Mouse (Mus musculus): ENCODE data around the gene Pax4.

Pax4 gene

DNA sequence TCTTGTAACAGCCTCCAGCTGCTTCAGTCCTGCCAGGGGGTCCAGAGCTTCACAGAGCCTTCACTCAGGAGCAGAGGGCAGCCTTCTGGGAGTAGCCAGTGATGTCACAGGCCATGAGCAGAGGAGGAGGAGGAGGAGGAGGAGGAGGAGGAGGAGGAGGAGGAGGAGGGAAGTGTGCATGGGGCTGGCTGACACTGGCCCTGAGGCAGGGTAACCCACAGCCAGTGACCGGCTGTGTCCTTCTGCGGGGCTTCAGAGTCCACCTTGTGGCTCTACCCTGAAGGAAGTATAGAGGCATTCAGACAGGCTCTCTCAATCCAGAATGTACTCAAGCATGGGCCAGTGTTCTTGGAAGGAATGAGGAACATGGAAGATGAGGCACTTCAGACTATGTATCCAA lies at the start of gene Pax4:
TSS of gene Pax4 (minus strand) at position 101 of the 400 bp plus-strand sequence.
- CTCF ChIA-PET = no interaction called here

GRCm38 (mm10) chr6:28497837-28498236 lies 48.7 kb upstream of the Pax4 start:
- CTCF ChIA-PET = interaction anchor here (0.6 kb wide), 1 partner anchor 68 kb away, joined by 18 read pairs; no protein-coding TSS in a partner anchor

DNA sequence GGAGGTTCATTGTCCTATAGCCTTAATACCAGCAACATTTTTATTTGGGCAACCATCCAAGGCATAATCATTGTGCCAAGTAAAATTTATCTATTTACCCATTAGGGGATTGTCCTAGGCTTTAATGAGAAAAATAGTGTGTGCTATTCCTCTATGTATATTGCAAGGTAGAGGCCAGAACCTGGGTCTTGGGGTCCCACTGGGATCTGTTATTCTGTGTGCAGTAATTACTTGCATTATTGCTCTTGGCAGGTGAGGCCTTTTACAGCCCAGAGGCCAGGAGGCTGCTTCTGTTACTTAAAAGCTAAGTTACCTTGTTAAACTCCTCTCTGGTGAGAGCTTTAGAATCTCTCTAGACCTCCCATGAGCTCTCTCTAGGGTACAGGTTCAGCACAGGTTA lies 42.0 kb upstream of the Pax4 start:
- CTCF ChIA-PET = no interaction called here

GRCm38 (mm10) chr6:28490612-28491011 lies 41.5 kb upstream of the Pax4 start:
- CTCF ChIA-PET = no interaction called here

GRCm38 (mm10) chr6:28488204-28488851 lies 39.2 kb upstream of the Pax4 start:
- CTCF ChIA-PET = no interaction called here

- CTCF ChIA-PET = interaction anchor here (0.6 kb wide), 1 partner anchor 227 kb away, joined by 3 read pairs; no protein-coding TSS in a partner anchor
Measured at GRCm38 (mm10) chr6:28486905-28487304, 37.8 kb upstream of the Pax4 start.

DNA sequence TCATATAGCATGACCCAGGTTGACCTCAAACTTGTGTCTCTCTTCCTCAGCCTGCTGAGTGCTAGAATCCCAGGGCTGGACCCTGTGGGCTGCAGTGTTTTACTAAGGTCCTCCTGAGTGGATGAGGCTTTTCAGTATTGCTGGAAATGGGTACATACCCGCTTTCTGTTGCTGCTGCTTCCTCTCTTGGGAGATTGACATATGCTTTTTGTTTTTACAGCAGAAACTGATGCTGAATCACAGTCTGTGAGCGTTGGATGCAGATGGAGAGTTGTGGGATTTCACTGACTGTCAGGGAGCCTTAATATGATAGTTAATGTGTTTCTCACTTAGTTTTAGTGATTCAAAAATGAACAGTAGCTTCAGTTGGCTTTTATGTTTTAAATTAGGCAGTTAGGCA lies 37.3 kb upstream of the Pax4 start:
- CTCF ChIA-PET = no interaction called here

DNA sequence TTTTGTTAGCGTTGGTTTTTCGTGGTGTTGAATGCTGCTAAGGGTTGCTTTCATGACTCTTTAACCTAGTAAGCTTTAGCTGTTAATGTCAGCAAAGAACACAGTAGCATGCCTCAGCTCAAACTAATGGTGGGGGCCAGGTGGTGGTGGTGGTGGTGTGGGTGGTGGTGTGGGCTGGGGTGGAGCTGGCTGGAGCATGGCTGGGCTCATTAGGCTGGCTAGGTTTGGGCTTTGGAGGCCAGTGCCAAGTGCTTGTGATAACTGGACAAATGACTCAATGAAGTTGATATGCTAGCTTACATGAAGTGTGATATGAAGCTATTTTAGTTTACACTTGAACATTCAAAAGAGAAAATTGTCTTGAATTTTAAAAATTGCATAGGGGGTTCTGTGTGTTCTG lies 36.9 kb upstream of the Pax4 start:
- CTCF ChIA-PET = no interaction called here

- CTCF ChIA-PET = interaction anchor here (0.8 kb wide), 1 partner anchor 749 kb away, joined by 13 read pairs; no protein-coding TSS in a partner anchor
Measured at GRCm38 (mm10) chr6:28482711-28483315, 33.7 kb upstream of the Pax4 start.

DNA sequence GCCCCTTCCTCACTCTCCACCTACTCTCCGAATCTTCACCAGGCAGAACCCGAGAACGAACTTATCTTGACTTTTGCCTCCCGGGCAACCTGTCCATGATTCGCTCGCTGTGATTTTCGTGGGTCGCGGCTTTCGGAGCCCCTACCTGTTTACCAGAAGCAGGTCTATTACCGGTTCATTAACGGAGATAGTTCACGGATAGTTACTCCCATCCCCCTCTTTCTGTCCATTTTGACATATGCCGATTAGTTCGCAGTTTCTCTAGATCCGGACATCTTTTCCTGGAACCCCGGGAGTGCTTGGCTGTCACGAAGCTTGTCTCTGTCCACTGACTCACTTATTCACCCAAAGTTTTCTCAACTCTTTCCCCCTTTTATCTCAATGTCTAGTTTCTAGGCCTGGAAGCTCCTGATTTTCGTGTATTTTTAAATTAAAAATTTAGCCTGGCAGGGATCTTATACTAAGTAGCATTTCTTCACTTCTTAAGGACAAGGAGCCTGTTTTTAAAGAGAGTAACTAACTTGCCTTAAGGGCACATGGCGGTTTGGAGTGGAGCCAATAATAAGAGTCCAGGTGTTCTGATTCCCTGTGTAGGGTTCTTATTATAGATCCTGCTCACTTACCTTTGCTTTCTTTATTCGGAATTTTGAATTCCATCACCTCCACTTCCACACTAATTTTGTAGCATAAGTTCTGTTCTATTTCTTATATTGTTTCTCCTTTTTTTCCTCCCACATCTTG lies 31.8 kb upstream of the Pax4 start:
- CTCF ChIA-PET = interaction anchor here (0.7 kb wide), 1 partner anchor 1231 kb away, joined by 3 read pairs; no protein-coding TSS in a partner anchor

GRCm38 (mm10) chr6:28479865-28480751 lies 31.0 kb upstream of the Pax4 start:
- CTCF ChIA-PET = no interaction called here

- CTCF ChIA-PET = interaction anchor here (0.5 to 0.6 kb wide), 2 partner anchors 10 to 797 kb away, joined by 3 to 4 read pairs; no protein-coding TSS in a partner anchor
Measured at GRCm38 (mm10) chr6:28474839-28475238, 25.7 kb upstream of the Pax4 start, which contains the start of gene Snd1. Gene Snd1, plus strand, starts transcription at chr6:28475139.

DNA sequence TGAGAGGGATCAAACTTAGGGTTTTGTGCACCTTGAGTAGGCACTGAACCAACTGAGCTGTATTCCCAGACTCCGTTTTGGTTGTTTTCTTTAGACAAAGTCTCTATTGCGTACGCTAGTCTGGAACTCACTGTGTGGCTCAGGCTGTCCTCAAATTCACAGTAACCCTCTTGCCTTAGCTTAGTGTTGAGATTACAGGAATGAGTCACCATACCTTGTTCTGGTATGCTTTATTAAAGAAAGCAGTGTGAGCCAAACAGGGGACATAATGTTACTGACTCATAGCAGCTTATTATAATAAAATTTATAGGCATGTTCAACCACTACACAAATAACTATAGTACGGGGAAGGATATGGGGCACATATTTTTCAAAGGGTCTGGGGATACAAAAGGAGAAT lies 25.1 kb upstream of the Pax4 start:
- CTCF ChIA-PET = no interaction called here

DNA sequence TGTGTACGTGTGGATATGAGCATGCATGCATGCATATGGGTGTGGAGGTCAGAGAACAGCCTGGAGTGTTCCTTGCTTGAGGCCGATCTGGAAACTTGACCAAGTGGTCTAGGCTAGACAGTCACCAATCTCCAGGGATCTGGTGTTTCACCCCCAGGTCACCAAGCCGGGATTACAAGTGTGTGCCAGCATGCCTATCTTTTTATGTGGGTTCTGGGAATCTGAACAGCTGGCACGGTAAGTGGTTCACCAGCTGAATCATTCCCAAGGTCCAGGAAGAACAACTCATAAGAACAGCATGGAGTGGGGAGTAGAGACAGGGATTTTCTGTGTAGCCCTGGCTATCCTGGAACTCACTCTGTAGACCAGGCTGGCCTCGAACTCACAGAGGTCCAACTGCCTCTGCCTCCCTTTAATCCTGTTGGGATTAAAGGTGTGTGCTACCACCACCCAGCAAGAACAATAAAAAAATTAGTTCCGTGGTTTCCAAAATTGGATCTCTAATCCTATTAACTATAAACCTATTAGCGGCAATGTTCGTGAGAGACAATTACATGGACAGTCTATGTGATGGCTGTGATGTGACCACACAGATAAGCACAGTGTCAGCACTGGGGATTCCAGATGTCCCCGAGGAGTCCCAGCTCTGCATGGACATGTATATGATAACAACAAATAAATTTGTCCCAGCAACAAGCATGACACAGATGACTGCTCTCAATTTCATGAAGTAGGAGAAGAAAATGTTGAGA lies 22.3 kb upstream of the Pax4 start:
- CTCF ChIA-PET = no interaction called here

DNA sequence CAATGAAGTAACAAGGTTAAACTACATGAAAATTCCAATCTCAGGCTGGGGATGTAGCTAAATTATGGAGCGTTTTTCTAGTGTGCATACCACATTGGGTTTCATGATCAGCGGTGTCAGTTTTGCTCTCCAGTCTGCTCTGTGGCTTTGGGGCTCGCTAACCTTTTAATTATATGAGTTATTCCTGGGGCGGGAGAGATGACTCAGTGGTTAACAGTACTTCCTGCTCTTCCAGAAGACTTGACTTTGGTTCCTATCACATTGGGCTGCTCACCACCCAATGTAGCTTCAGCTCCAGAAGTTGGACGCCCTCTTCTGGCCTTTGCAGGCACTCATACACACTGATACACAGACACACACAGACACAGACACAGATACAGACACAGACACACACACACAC lies 21.5 kb upstream of the Pax4 start:
- CTCF ChIA-PET = no interaction called here

DNA sequence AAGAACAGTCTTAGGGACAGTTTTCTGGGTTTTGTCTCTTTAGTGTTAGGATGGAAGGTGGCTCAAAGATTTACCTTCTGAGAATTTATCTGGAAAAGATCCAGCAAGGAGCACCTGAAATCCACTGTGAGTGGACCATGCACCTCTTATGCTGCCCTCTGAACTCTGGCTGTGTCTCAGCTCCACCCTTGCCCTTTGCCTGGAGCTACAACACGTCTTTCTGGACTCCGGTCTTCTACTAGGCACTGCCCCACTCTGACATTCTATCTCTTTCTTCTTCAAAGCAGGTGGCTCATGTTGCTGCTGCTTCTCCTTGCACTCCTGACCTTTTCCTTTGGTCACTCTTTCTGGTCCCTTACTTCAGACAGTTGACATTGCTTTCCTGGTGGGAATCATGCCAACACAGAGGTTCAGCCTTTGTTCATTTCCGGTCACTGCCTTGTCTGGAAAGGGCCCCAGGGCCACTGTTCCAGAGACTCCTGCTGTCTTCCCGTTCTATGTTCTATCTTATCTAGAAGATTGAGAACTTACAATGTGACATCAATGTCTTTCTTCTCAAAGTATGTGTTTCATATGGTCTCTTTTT lies 21.0 kb upstream of the Pax4 start:
- CTCF ChIA-PET = no interaction called here

DNA sequence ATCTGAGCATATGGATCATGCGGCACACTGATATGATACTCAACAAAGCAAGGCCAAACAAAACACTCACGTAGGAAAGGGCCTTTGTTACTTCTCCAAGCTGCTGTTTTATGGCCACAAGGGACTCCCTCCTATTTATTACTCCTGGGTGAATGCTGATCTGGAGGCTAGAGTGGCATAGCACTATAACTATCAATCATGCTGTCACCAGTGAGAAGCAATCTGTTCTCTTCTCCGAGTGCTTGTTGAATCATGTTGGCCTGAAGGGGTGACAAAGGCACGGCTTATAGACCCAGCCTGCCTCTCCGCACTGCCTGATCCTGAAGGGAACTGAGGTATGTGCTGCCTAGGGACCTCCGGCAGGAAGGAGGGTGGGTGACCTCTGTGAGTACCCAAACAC lies 15.5 kb upstream of the Pax4 start:
- CTCF ChIA-PET = no interaction called here

DNA sequence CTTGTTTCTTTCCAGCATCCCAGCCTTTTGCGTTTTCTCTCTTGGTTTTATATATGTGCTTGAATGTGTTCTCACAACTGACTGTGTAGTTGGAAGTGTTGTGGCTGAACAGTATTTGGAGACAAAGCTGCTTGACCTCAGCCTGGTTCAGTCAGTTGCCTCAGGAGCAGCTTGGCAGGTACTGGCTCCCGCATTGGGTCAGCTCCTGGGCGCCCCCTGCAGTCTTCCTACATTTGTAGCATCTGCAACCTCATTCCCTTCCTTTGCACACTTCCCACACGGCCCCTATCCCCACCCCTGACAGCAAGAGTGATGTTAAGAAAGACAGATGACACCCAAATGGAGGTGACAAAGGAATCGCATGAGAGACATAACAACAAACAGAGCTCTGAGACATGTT lies 11.4 kb upstream of the Pax4 start:
- CTCF ChIA-PET = interaction anchor here (1.6 kb wide), 1 partner anchor 39 kb away, joined by 6 read pairs; no protein-coding TSS in a partner anchor

DNA sequence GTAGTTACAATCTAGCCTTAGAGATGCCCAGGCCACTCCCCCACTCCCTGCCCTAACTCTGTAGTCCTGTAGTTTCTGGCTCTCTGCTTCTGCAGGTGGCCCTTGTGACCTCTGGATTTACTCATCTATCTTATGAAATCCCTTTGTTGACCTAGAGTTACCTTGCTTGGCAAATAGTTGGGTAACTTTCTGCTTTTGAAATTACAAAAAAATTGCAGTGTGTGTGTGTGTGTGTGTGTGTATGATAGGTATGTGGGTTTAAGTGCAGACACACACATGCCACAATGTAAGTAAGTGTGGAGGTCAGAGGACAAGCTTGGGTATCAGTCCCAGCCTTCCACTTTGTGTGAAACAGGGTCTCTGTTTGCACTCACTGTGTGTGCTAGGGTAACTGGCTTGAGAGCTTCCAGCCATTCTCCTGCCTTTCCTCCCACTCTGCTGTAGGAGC lies 10.1 kb upstream of the Pax4 start:
- CTCF ChIA-PET = no interaction called here

GRCm38 (mm10) chr6:28450977-28451376 lies 1.8 kb upstream of the Pax4 start:
- CTCF ChIA-PET = no interaction called here

- CTCF ChIA-PET = no interaction called here
Measured at GRCm38 (mm10) chr6:28450481-28450880, 1.3 kb upstream of the Pax4 start.

All from spleen, embryonic (tissue).